Mouse (Mus musculus) thymus, adult 2 months (tissue): Measurements from ENCODE around the gene Canx.

ENCODE experiments used
- CTCF ChIP-seq: fragments of 200-500 bp; IDR thresholded peaks from 2 replicates; pipeline ENCODE4 v1.5.1; 2012; ENCODE audit warnings: mild to moderate bottlenecking, control low read depth, low read length, moderate library complexity, borderline replicate concordance; ENCODE audit not compliant: control insufficient read depth, poor library complexity, insufficient read depth; ENCODE audit errors: extremely low read depth
- POLR2A ChIP-seq: fragments of 200-500 bp; IDR thresholded peaks from 2 replicates; pipeline ENCODE4 v1.6.1; 2012; ENCODE audit warnings: mild to moderate bottlenecking, low read length, control low read depth, moderate library complexity; ENCODE audit not compliant: control insufficient read depth, poor library complexity, insufficient read depth; ENCODE audit errors: extremely low read depth

- TF ChIP-seq CTCF, result no peak
- TF ChIP-seq POLR2A, result no peak
These were observed 34.8 kb downstream of the Canx start for GRCm38 (mm10) chr11:50290486-50291225.
